Mouse (Mus musculus): ENCODE measurements at regions not wholly inside any gene's neighbourhood (a gene's known extent, or its start where the extent isn't known, plus 50 kb on each side); places are given as distances from the start of the nearest gene placed in this dataset.
"Not testable (repeated sequence)": the region's sequence is repeated elsewhere in the genome, so short reads cannot be mapped to it uniquely, and the experiment has no call there.

DNA sequence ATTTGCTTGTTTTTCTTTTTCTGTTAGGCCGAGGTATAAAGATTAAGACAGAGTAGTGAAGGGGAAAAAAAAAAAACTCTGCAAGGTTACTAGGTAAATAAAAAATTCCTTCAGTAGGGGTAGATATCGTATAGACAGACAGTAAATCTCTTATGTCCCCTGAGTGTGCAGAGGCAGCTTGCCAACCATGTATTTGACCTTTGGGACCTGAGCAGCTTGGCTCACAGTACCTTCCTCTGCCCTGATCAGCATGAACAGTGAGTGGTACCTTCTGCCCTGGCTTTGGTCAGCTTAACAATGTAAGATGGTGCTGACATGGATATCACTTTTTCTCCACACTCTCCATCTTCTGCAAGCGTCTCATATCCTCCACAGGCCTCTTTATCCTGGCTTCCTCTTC, 168.3 kb upstream of the Arglu1 start:
- H3K36me3 ChIP-seq (ENCODE audit: control insufficient read depth, insufficient read depth, low read length): no peaks in the 10 kb centered on the region

DNA sequence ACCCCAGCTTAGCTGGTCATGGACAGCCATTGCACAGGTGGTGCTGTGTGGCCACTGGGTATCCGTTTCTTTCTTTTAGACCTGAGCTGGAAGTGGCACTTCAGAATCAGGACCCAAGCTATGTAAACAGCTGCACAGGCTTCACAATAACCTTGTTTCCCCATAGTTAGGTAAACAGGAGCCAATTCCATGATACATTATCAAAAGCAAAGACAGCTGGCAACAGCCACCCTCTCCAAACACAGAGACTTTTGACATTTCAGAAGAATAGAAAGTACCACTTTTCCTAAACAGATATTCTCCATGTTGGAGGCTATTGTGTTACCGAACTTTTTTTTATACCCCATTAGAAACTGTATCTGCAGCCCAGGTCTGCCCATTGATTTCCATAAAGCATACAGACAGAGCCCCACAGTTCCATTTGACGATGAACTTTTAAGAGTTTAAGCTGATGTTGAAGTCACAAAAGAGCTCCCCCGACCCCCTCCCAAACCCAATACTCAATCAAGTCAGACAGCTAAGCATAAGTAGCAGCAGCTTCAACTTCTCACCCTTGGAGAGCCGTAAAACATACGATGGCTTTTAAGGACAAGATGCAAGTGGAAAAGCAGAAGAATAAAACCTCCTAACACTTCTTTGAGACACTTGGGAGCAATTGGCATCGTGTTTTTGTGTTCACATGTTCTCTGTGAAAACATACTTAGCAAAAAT, 162.5 kb upstream of the Arglu1 start:
- WGBS: 32% methylated on average over 7 of the region's 7 CpGs
- H3K36me3 ChIP-seq (ENCODE audit: control insufficient read depth, insufficient read depth, low read length): no peaks in the 10 kb centered on the region
- H3K27ac ChIP-seq (replicated peaks; ENCODE audit: low read depth, low read length): no peak overlapping the region

More for the DNA sequence above, 168.3 kb upstream of the Arglu1 start:
- 34% methylated on average over 3 of the region's 3 CpGs for WGBS
- no peak overlapping the region for H3K9ac ChIP-seq (ENCODE audit: low read length)
- no peak overlapping the region for H3K4me2 ChIP-seq (ENCODE audit: low read depth, severe bottlenecking)
- DNase-seq (ENCODE audit: low spot score): no peak
- H3K27me3 ChIP-seq (ENCODE audit: control insufficient read depth, insufficient read depth, low read length): no peaks in the 10 kb centered on the region
- no peak overlapping the region for H3K27ac ChIP-seq (replicated peaks; ENCODE audit: low read depth, low read length)
- no peak for ATAC-seq (ENCODE audit: insufficient number of reproducible peaks, low FRiP score, low TSS enrichment, low read depth)
- peaks cover 3% of the 10 kb centered on the region; the same call in 1 of the 2 replicates for H3K4me1 ChIP-seq (ENCODE audit: control insufficient read depth, insufficient read depth, low read length)
- H3K4me3 ChIP-seq (ENCODE audit: low read depth, low read length): no peak overlapping the region
- no peaks in the 10 kb centered on the region for H3K9me3 ChIP-seq (ENCODE audit: control insufficient read depth, low read length)

DNA sequence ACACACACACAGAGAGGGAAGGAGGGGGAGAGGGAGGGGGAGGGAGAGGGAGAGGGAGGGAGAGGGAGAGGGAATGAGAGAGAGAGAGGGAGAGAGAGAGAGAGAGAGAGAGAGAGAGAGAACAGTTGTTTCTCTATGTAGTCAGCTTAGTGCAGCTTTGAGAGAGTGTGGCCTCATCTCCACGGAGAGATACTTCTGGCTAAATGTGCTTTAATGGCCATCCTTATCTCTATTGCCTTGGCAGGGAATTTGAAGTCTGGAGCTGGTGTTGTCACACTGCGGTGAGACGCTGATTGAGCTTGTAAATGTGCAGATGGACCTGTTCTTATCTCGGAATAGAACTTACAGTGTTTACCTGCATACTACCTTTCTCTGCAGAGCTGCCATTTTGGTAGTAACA, 160.9 kb upstream of the Arglu1 start:
- no peak overlapping the region for H3K9ac ChIP-seq (ENCODE audit: low read length)
- no peak overlapping the region for H3K4me3 ChIP-seq (ENCODE audit: low read depth, low read length)
- ATAC-seq (ENCODE audit: insufficient number of reproducible peaks, low FRiP score, low TSS enrichment, low read depth): no peak
- WGBS: 29% methylated on average over 4 of the region's 4 CpGs
- no peak overlapping the region for H3K4me2 ChIP-seq (ENCODE audit: low read depth, severe bottlenecking)
- H3K27ac ChIP-seq (replicated peaks; ENCODE audit: low read depth, low read length): no peak overlapping the region
- 0 out of 2 replicates have a peak, but pooled peaks cover 2% of the 10 kb centered on the region for H3K27me3 ChIP-seq (ENCODE audit: control insufficient read depth, insufficient read depth, low read length)
- H3K9me3 ChIP-seq (ENCODE audit: control insufficient read depth, low read length): no peaks in the 10 kb centered on the region
- H3K36me3 ChIP-seq (ENCODE audit: control insufficient read depth, insufficient read depth, low read length): no peaks in the 10 kb centered on the region
- H3K4me1 ChIP-seq (ENCODE audit: control insufficient read depth, insufficient read depth, low read length): no peaks in the 10 kb centered on the region
- no peak for DNase-seq (ENCODE audit: low spot score)

More for the DNA sequence above, 162.5 kb upstream of the Arglu1 start:
- Histone ChIP-seq H3K4me1 (ENCODE audit: control insufficient read depth, insufficient read depth, low read length) (no peaks in the 10 kb centered on the region), H3K4me3 (ENCODE audit: low read depth, low read length) (no peak overlapping the region), H3K27me3 (ENCODE audit: control insufficient read depth, insufficient read depth, low read length) (0 out of 2 replicates have a peak, but pooled peaks cover 2% of the 10 kb centered on the region), H3K9ac (ENCODE audit: low read length) (no peak overlapping the region), H3K4me2 (ENCODE audit: low read depth, severe bottlenecking) (no peak overlapping the region), H3K9me3 (ENCODE audit: control insufficient read depth, low read length) (no peaks in the 10 kb centered on the region)
- DNase-seq (ENCODE audit: low spot score) (no peak), ATAC-seq (ENCODE audit: insufficient number of reproducible peaks, low FRiP score, low TSS enrichment, low read depth) (no peak)

- H3K9me3 ChIP-seq (ENCODE audit: control insufficient read depth, low read length): no peaks in the 10 kb centered on the region
- no peak overlapping the region for H3K4me3 ChIP-seq (ENCODE audit: low read depth, low read length)
- WGBS: 30% methylated on average over 8 of the region's 8 CpGs
- H3K4me1 ChIP-seq (ENCODE audit: control insufficient read depth, insufficient read depth, low read length): no peaks in the 10 kb centered on the region
- H3K4me2 ChIP-seq (ENCODE audit: low read depth, severe bottlenecking): no peak overlapping the region
- ATAC-seq (ENCODE audit: insufficient number of reproducible peaks, low FRiP score, low TSS enrichment, low read depth) (no peak), DNase-seq (ENCODE audit: low spot score) (no peak)
- H3K9ac ChIP-seq (ENCODE audit: low read length): no peak overlapping the region
- no peaks in the 10 kb centered on the region for H3K36me3 ChIP-seq (ENCODE audit: control insufficient read depth, insufficient read depth, low read length)
- no peak overlapping the region for H3K27ac ChIP-seq (replicated peaks; ENCODE audit: low read depth, low read length)
- 0 out of 2 replicates have a peak, but pooled peaks cover 2% of the 10 kb centered on the region for H3K27me3 ChIP-seq (ENCODE audit: control insufficient read depth, insufficient read depth, low read length)
These were observed 160.4 kb upstream of the Arglu1 start for GRCm38 (mm10) chr8:8850766-8851165.

- Histone ChIP-seq H3K4me1 (ENCODE audit: control insufficient read depth, insufficient read depth, low read length) (peaks cover 2% of the 10 kb centered on the region), H3K4me2 (ENCODE audit: low read depth, severe bottlenecking) (no peak overlapping the region), H3K9ac (ENCODE audit: low read length) (no peak overlapping the region), H3K27ac (replicated peaks; ENCODE audit: low read depth, low read length) (no peak overlapping the region), H3K36me3 (ENCODE audit: control insufficient read depth, insufficient read depth, low read length) (no peaks in the 10 kb centered on the region), H3K9me3 (ENCODE audit: control insufficient read depth, low read length) (no peaks in the 10 kb centered on the region), H3K4me3 (ENCODE audit: low read depth, low read length) (no peak overlapping the region), H3K27me3 (ENCODE audit: control insufficient read depth, insufficient read depth, low read length) (0 out of 2 replicates have a peak, but pooled peaks cover 2% of the 10 kb centered on the region)
- no peak for DNase-seq (ENCODE audit: low spot score)
- ATAC-seq (ENCODE audit: insufficient number of reproducible peaks, low FRiP score, low TSS enrichment, low read depth): no peak
- 77% methylated on average over 10 of the region's 10 CpGs for WGBS
These were observed 157.3 kb upstream of the Arglu1 start for GRCm38 (mm10) chr8:8847579-8847978.

- no peaks in the 10 kb centered on the region for H3K36me3 ChIP-seq (ENCODE audit: control insufficient read depth, insufficient read depth, low read length)
- no peak overlapping the region for H3K9ac ChIP-seq (ENCODE audit: low read length)
- H3K4me1 ChIP-seq (ENCODE audit: control insufficient read depth, insufficient read depth, low read length): peaks cover 8% of the 10 kb centered on the region
- H3K9me3 ChIP-seq (ENCODE audit: control insufficient read depth, low read length): no peaks in the 10 kb centered on the region
- DNase-seq (ENCODE audit: low spot score) (no peak), ATAC-seq (ENCODE audit: insufficient number of reproducible peaks, low FRiP score, low TSS enrichment, low read depth) (no peak)
- WGBS: 29% methylated on average over 2 of the region's 2 CpGs
- H3K27ac ChIP-seq (replicated peaks; ENCODE audit: low read depth, low read length): no peak overlapping the region
- no peak overlapping the region for H3K4me2 ChIP-seq (ENCODE audit: low read depth, severe bottlenecking)
- H3K27me3 ChIP-seq (ENCODE audit: control insufficient read depth, insufficient read depth, low read length): no peaks in the 10 kb centered on the region
- no peak overlapping the region for H3K4me3 ChIP-seq (ENCODE audit: low read depth, low read length)
These were observed 152.0 kb upstream of the Arglu1 start for GRCm38 (mm10) chr8:8842326-8842725.

- 78% methylated on average over 11 of the region's 11 CpGs for WGBS
- not testable (repeated sequence) for H3K4me2 ChIP-seq (ENCODE audit: low read depth, severe bottlenecking)
These were observed 145.8 kb upstream of the Arglu1 start for GRCm38 (mm10) chr8:8836166-8836565.

GRCm38 (mm10) chr8:8831306-8831705, 141.0 kb upstream of the Arglu1 start:
- no peaks in the 10 kb centered on the region for H3K27me3 ChIP-seq (ENCODE audit: control insufficient read depth, insufficient read depth, low read length)
- no peaks in the 10 kb centered on the region for H3K9me3 ChIP-seq (ENCODE audit: control insufficient read depth, low read length)
- H3K4me3 ChIP-seq (ENCODE audit: low read depth, low read length): no peak overlapping the region
- ATAC-seq (ENCODE audit: insufficient number of reproducible peaks, low FRiP score, low TSS enrichment, low read depth) (no peak), DNase-seq (ENCODE audit: low spot score) (no peak)
- H3K9ac ChIP-seq (ENCODE audit: low read length): no peak overlapping the region
- H3K36me3 ChIP-seq (ENCODE audit: control insufficient read depth, insufficient read depth, low read length): no peaks in the 10 kb centered on the region
- WGBS: 92% methylated on average over 6 of the region's 6 CpGs
- no peak overlapping the region for H3K27ac ChIP-seq (replicated peaks; ENCODE audit: low read depth, low read length)
- no peaks in the 10 kb centered on the region for H3K4me1 ChIP-seq (ENCODE audit: control insufficient read depth, insufficient read depth, low read length)
- H3K4me2 ChIP-seq (ENCODE audit: low read depth, severe bottlenecking): no peak overlapping the region

More at GRCm38 (mm10) chr8:8836166-8836565, 145.8 kb upstream of the Arglu1 start:
- not testable (repeated sequence) for H3K27me3 ChIP-seq (ENCODE audit: control insufficient read depth, insufficient read depth, low read length); H3K9ac ChIP-seq (ENCODE audit: low read length); H3K36me3 ChIP-seq (ENCODE audit: control insufficient read depth, insufficient read depth, low read length); DNase-seq (ENCODE audit: low spot score); ATAC-seq (ENCODE audit: insufficient number of reproducible peaks, low FRiP score, low TSS enrichment, low read depth); H3K4me3 ChIP-seq (ENCODE audit: low read depth, low read length); H3K4me1 ChIP-seq (ENCODE audit: control insufficient read depth, insufficient read depth, low read length); H3K27ac ChIP-seq (replicated peaks; ENCODE audit: low read depth, low read length); H3K9me3 ChIP-seq (ENCODE audit: control insufficient read depth, low read length)

DNA sequence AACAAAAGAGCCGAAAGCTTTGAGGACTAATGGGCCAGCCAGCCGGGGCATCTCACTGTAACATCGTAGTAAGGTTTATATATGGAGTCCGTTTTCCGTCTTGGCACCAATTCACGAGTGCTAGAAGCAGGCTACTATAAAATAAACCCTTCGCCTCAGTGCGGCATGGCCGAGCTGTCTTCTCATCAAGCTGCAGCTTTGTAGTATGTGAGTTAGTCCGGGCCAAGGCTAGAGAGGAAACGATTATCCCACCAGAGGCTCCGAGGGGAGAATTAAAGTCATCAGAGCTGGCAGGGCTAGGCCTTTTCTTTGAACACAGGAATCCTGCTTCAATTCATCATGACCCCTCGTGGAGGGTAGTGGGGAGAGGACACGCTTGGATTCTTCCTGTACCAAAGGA, 138.9 kb upstream of the Arglu1 start:
- ATAC-seq (ENCODE audit: insufficient number of reproducible peaks, low FRiP score, low TSS enrichment, low read depth): no peak
- Histone ChIP-seq H3K27me3 (ENCODE audit: control insufficient read depth, insufficient read depth, low read length) (no peaks in the 10 kb centered on the region), H3K36me3 (ENCODE audit: control insufficient read depth, insufficient read depth, low read length) (no peaks in the 10 kb centered on the region), H3K27ac (replicated peaks; ENCODE audit: low read depth, low read length) (no peak overlapping the region), H3K9ac (ENCODE audit: low read length) (no peak overlapping the region), H3K4me1 (ENCODE audit: control insufficient read depth, insufficient read depth, low read length) (no peaks in the 10 kb centered on the region), H3K9me3 (ENCODE audit: control insufficient read depth, low read length) (no peaks in the 10 kb centered on the region), H3K4me3 (ENCODE audit: low read depth, low read length) (no peak overlapping the region), H3K4me2 (ENCODE audit: low read depth, severe bottlenecking) (no peak overlapping the region)
- 38% methylated on average over 14 of the region's 14 CpGs for WGBS
- no peak for DNase-seq (ENCODE audit: low spot score)
